Mouse (Mus musculus) midbrain, embryonic 16.5 days (tissue): ENCODE measurements around the gene Cfap73. TPM values are rescaled to one million over a fixed set of nuclear protein-coding genes. Genes with fewer than 3 reads are reported as not detected.

ENCODE experiments used
- ATAC-seq: fragments of 200-750 bp; cut with Nextera tagmentation; 2 replicates; pipeline ENCODE4 v1.8.0; 2017; ENCODE audit warnings: moderate TSS enrichment
- H3K27ac ChIP-seq: fragments of 300-500 bp; sonication (generic); 2 replicates; pipeline ENCODE4 v1.5.1; 2014; ENCODE audit warnings: mild to moderate bottlenecking, low read length, mixed read lengths
- H3K27me3 ChIP-seq: fragments of 300-500 bp; sonication (generic); 2 replicates; pipeline ENCODE4 v1.6.1; 2014; ENCODE audit warnings: low read depth, low read length, mixed read lengths; ENCODE audit not compliant: control insufficient read depth, insufficient read depth
- H3K36me3 ChIP-seq: fragments of 300-500 bp; sonication (generic); 2 replicates; pipeline ENCODE4 v1.6.1; 2014; ENCODE audit warnings: mild to moderate bottlenecking, low read length, moderate library complexity, mixed read lengths; ENCODE audit not compliant: control insufficient read depth, insufficient read depth
- H3K4me1 ChIP-seq: fragments of 300-500 bp; sonication (generic); 2 replicates; pipeline ENCODE4 v1.6.1; 2014; ENCODE audit warnings: mild to moderate bottlenecking, low read length, mixed read lengths; ENCODE audit not compliant: control insufficient read depth, insufficient read depth
- H3K4me2 ChIP-seq: fragments of 300-500 bp; sonication (generic); 2 replicates; pipeline ENCODE4 v1.6.1; 2014; ENCODE audit warnings: mild to moderate bottlenecking, low read length, mixed read lengths
- H3K4me3 ChIP-seq: fragments of 300-500 bp; sonication (generic); 2 replicates; pipeline ENCODE4 v1.5.1; 2014; ENCODE audit warnings: low read depth, mild to moderate bottlenecking, low read length, moderate library complexity, mixed read lengths
- H3K9ac ChIP-seq: fragments of 300-500 bp; sonication (generic); 2 replicates; pipeline ENCODE4 v1.6.1; 2014; ENCODE audit warnings: low read depth, low read length, mixed read lengths
- H3K9me3 ChIP-seq: fragments of 300-500 bp; sonication (generic); replicated peaks from 2 replicates; pipeline ENCODE4 v1.6.1; 2014; ENCODE audit warnings: mild to moderate bottlenecking, low read length, mixed read lengths; ENCODE audit not compliant: control insufficient read depth, poor library complexity, severe bottlenecking
- WGBS: fragments of 180-500 bp; shearing (Covaris S2); extraction: QIAGEN DNeasy Blood & Tissue Kit; methylation state at CpG from one replicate; pipeline ENCODE4 v1.1.7; 2014; 5-methylcytosine and 5-hydroxymethylcytosine counted together
- polyA plus RNA-seq: library from polyadenylated mRNA; unstranded; fragments of >200 nt; fragmentation: Nextera tagmentation; extraction: Ambion mirVana; gene quantifications from 2 replicates; pipeline ENCODE4 v1.2.1, GENCODE M21; 2015

The Cfap73 gene
- polyA plus RNA-seq, 1 experiment from 2014 or later = 1.2 TPM

DNA sequence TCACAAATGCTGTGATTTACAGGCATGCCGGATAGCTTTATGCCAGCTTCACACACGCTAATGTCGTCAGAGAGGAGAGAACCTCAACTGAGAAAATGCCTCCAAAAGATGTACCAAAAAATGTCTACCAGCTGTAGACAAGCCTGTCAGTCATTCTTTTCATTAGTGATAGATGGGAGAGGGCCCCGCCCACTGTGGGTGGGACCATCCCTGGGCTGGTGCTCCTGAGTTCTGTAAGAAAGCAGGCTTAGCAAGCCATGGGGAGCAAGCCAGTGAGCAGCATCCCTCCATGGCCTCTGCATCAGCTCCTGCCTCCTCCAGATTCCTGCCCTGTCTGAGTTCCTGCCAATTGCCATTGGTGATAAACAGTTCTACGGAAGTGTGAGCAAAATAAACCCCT, 1.6 kb upstream of the Cfap73 start:
- WGBS = 92% methylated on average over 5 of the region's 5 CpGs

DNA sequence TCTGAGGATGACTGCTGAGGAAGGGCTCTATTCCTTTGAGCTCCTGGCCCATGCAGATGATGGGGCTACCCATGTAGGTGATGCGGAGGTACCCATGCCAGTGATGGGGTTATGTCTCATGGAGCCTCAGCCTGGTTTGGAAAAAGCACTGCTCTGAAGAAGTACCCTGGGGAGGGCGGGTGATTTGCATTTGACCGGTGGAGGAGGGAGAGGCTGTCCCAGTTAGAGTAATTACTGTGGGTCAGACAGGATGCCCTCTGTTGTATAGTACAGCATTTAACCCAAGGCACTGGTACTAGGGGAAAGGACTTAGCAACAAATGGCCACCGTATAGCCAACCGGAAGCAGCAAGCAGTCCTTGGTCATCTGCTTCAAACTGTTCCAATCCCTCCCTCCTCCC, 825 bp upstream of the Cfap73 start:
- WGBS = 62% methylated on average over 5 of the region's 5 CpGs
- H3K9me3 ChIP-seq = no peaks in the 10 kb centered on the region
- no peaks in the 10 kb centered on the region for H3K27me3 ChIP-seq
- no peaks in the 10 kb centered on the region for H3K36me3 ChIP-seq
- no peak overlapping the region for H3K4me2 ChIP-seq
- no peak overlapping the region for H3K9ac ChIP-seq
- ATAC-seq = no peak
- no peak overlapping the region for H3K27ac ChIP-seq
- peaks cover 3% of the 10 kb centered on the region; the same call in 1 of the 2 replicates for H3K4me1 ChIP-seq
- H3K4me3 ChIP-seq = no peak overlapping the region

More for the DNA sequence above, 1.6 kb upstream of the Cfap73 start:
- H3K9me3 ChIP-seq = no peaks in the 10 kb centered on the region
- peaks cover 3% of the 10 kb centered on the region; the same call in 1 of the 2 replicates for H3K4me1 ChIP-seq
- H3K4me2 ChIP-seq = no peak overlapping the region
- ATAC-seq = no peak
- no peak overlapping the region for H3K9ac ChIP-seq
- no peak overlapping the region for H3K4me3 ChIP-seq
- no peak overlapping the region for H3K27ac ChIP-seq
- no peaks in the 10 kb centered on the region for H3K36me3 ChIP-seq
- H3K27me3 ChIP-seq = no peaks in the 10 kb centered on the region

DNA sequence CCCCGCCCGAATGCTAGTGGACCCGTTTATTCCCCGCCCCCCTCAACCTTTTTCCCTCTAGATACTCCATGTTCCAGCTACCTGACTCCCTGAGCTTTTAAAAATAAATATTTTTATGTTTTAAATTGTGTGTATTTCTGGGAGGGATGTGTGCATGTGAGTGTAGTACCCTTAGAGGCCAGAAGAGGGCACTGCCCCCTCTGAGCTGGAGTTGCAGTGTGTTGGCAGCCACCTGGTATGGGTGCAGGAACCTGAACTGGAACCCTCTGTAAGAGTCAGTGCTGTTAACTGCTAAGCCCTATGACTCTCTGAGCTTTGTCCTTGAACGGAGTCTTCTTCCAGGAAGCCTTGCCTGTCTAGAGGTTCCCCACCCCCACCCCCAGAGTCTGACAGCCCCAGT, 2.1 kb downstream of the Cfap73 start:
- no peak overlapping the region for H3K4me3 ChIP-seq
- H3K36me3 ChIP-seq = peaks cover under 1% of the 10 kb centered on the region; the same call in 1 of the 2 replicates
- no peak for ATAC-seq
- 93% methylated on average over 5 of the region's 5 CpGs for WGBS
- no peak overlapping the region for H3K27ac ChIP-seq
- H3K27me3 ChIP-seq = no peaks in the 10 kb centered on the region
- peaks cover 3% of the 10 kb centered on the region; the same call in 1 of the 2 replicates for H3K4me1 ChIP-seq
- H3K4me2 ChIP-seq = no peak overlapping the region
- H3K9me3 ChIP-seq = no peaks in the 10 kb centered on the region
- H3K9ac ChIP-seq = no peak overlapping the region

DNA sequence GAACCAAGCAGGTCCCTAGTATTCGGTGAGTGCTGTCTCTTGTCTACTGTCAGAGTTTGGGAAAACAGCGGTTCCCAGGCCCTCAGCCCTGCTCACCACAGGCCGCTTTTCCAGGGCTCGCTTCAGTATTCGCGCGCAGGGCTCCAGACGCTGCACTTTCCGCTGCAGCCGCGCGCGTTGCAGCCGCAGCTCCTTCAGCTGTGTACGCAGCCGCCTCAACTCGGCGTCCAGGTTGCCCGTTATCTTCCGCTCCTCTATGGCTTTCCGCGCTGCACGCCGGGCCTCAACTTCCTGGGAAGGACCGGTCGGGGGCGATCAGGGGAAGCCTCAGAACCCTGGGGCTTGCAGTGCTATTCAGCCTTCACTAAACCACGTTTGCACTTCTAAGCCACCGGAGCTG, 2.9 kb downstream of the Cfap73 start:
- Histone ChIP-seq H3K4me2 (peak overlapping the region; percentile 54), H3K27me3 (no peaks in the 10 kb centered on the region), H3K4me3 (no peak overlapping the region), H3K27ac (no peak overlapping the region), H3K9ac (peak overlapping the region; percentile 53), H3K4me1 (peaks cover 3% of the 10 kb centered on the region; the same call in 1 of the 2 replicates), H3K9me3 (no peaks in the 10 kb centered on the region), H3K36me3 (peaks cover 4% of the 10 kb centered on the region; the same call in 1 of the 2 replicates)
- no peak for ATAC-seq
- WGBS = 13% methylated on average over 29 of the region's 29 CpGs

DNA sequence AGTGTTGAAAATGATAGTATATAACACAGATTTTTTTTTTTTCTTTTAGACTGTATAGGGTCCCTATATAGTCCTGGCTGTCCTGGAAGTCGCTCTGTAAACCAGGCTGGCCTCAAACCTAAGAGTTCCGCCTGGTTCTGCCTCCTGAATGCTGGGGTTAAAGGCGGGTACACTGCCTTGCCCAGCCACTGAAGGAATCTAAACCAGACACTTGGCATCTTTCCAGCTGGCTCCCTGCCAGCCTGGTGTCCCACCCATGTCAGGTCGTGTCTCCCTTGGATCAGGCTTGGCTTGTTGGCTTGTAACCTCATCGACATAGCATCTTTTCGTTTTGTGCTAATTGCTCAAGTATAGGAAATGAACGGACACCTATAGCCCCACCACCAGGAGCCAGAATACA, 5.4 kb downstream of the Cfap73 start:
- Histone ChIP-seq H3K36me3 (peaks cover 11% of the 10 kb centered on the region), H3K9ac (no peak overlapping the region), H3K27ac (no peak overlapping the region), H3K4me1 (peaks cover 3% of the 10 kb centered on the region; the same call in 1 of the 2 replicates), H3K4me2 (no peak overlapping the region), H3K4me3 (no peak overlapping the region), H3K9me3 (no peaks in the 10 kb centered on the region), H3K27me3 (no peaks in the 10 kb centered on the region)
- no peak for ATAC-seq
- WGBS = 64% methylated on average over 7 of the region's 7 CpGs

DNA sequence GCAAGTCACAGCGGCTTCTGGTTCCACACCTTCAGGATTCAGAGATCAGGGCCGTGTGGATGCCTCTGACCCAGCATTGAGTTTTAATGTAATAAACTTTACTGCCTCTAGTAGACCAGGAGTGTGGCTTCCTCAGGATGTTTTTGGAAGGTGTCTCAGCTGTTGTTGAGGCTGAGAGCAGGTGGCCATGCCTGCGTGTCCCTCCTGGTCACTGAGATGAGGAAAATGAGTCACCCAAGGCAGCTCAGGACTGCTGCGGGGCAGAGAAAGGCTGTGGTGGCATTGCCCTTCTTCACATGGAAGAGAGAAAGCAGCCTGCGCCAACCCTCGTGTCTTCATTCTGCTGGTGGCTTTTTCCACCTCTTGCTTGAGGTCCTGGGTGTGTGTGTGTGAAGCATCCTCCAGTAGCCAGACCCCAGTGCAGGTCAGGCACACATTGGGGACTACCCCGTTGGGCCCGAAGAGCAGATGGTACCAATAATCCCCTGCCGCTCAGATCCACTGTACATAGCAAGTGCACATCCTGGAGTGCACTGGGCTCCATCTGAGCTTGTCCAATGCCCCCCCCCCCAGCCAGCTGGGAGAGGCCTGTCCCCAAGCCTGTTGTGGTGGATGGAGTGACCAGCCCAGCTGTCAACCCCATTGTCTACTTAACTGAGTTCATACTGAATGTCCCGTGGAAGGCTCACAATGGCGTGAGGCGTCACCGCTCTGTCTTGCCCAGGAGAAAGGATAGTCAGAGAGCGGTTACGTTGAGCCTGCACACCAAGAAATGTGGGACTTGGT, 6.3 kb downstream of the Cfap73 start:
- no peak for ATAC-seq
- peak overlapping the region; percentile 20; the same call in 1 of the 2 replicates for H3K9ac ChIP-seq
- H3K4me1 ChIP-seq = peaks cover 3% of the 10 kb centered on the region; the same call in 1 of the 2 replicates

DNA sequence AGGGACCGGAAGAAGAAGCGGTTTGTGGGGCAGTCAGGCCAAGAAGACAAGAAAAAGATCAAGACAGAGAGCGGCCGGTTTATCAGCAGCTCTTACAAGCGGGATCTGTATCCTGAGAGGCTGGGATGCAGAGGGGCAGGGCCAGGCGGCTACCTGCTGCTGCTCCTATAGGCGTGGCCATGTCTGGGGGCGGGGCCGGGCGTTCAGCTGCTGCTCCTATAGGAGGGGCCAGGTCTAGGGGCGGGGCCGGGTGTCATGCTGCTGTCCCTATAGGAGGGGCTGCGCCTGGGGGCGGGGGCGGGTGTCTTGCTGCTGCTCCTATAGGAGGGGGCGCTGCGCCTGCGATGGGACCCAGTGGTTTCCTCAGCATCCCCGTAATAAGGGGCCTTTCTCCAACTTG, 7.6 kb downstream of the Cfap73 start:
- H3K36me3 ChIP-seq = peaks cover 26% of the 10 kb centered on the region
- no peak for ATAC-seq
- WGBS = 32% methylated on average over 16 of the region's 19 CpGs

More for the DNA sequence above, 6.3 kb downstream of the Cfap73 start:
- no peaks in the 10 kb centered on the region for H3K9me3 ChIP-seq
- no peak overlapping the region for H3K4me3 ChIP-seq
- H3K36me3 ChIP-seq = peaks cover 21% of the 10 kb centered on the region
- no peak overlapping the region for H3K4me2 ChIP-seq
- no peaks in the 10 kb centered on the region for H3K27me3 ChIP-seq
- 78% methylated on average over 15 of the region's 15 CpGs for WGBS
- H3K27ac ChIP-seq = no peak overlapping the region

DNA sequence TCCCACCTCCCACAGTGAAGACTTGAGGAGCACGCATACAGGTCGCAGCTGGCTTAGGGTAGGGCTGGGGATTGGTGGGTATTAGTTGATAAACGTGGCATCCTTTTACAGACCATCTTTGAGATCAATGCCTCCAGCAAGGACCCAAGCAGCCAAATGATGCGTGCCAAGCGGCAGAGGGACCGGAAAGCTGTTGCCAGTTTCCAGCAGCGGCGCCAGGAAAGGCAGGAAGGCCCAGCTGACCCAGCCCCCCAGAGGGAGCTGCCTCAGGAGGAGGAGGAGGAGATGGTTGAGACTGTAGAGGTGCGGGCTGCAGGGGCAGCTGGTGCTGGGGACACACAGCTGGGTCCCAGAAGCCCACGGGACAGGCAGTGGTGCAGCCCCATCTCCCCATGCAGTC, 9.6 kb downstream of the Cfap73 start:
- no peak for ATAC-seq
- H3K36me3 ChIP-seq = peaks cover 36% of the 10 kb centered on the region
- no peaks in the 10 kb centered on the region for H3K4me1 ChIP-seq
- H3K4me3 ChIP-seq = no peak overlapping the region
- H3K9ac ChIP-seq = no peak overlapping the region
- H3K9me3 ChIP-seq = no peaks in the 10 kb centered on the region
- WGBS = 89% methylated on average over 10 of the region's 10 CpGs
- no peak overlapping the region for H3K27ac ChIP-seq
- no peaks in the 10 kb centered on the region for H3K27me3 ChIP-seq
- no peak overlapping the region for H3K4me2 ChIP-seq

More for the DNA sequence above, 7.6 kb downstream of the Cfap73 start:
- no peaks in the 10 kb centered on the region for H3K9me3 ChIP-seq
- no peaks in the 10 kb centered on the region for H3K27me3 ChIP-seq
- no peak overlapping the region for H3K9ac ChIP-seq
- no peak overlapping the region for H3K27ac ChIP-seq
- no peak overlapping the region for H3K4me3 ChIP-seq
- no peak overlapping the region for H3K4me2 ChIP-seq
- H3K4me1 ChIP-seq = peaks cover 3% of the 10 kb centered on the region; the same call in 1 of the 2 replicates

DNA sequence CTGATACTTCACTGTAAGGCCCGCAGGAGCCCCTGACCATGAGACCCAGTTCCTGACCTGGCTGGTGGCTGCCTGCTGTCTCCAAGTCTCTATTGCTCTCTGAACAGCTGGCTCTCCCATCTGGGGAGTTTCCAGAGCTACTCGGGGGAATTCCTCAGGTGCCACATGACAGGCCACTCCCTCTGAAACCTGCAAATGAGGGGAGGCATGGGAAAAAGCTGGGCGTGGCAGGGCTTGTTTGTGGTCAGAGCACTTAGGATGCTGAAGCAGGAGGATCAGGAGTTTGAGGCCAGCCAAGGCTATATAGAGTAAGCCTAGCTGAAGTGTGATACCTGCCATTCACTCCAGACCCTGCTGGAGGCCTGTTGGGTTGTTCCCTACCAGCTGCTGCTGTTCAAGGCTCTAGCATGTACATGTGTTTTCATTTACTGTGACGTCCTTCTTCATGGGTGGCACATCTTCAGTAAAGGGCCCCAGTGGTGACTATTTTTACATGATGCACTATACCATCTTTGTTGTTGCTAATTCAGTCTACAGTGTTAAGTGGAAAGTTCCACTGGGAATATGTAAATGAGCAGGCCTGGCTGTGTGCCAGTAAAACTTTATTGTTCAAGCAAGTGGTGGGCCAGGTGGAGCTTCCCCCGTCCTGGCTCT, 11.7 kb downstream of the Cfap73 start:
- Histone ChIP-seq H3K4me2 (no peak overlapping the region), H3K4me3 (no peak overlapping the region), H3K4me1 (no peaks in the 10 kb centered on the region), H3K36me3 (peaks cover 51% of the 10 kb centered on the region), H3K9ac (no peak overlapping the region), H3K9me3 (no peaks in the 10 kb centered on the region), H3K27me3 (no peaks in the 10 kb centered on the region), H3K27ac (no peak overlapping the region)
- 70% methylated on average over 5 of the region's 5 CpGs for WGBS
- no peak for ATAC-seq
